18 mouse cellular contexts compared by ENCODE assay signal in the genomic region with DNA sequence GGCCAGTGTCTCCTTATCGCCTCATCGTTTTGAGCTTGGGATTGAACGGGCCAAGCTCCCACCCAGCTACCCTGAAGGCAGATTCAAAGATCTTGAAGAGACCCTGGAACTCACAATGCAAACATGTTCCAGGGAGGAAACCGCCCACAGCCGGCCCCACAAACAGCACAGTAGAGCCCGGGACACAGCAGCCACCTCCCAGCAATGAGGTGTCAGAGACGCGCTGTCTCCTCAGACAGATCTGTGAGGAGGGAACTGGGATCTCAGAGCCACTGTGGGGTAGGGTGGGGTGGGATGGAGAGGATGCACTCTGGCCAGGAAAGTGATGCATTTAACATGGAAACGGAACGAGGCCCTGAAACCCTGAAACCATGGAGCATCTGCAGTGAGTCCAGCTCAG.
DNase-seq lines count a peak whose midpoint lies in the region; ATAC-seq and TF ChIP-seq lines count a peak whose summit lies in the region.
"Had no signal": no experiment of that assay in that cellular context is flagged by ENCODE, and none has a peak within 500 bp of the region (broad histone marks: within the 10 kb centered on the region; RNA-seq: fewer than 3 reads in every experiment).

No protein-coding gene starts in this region.

- H3K4me3 ChIP-seq in gastrocnemius, adult 2 months: no peak overlapping the region
- no peak overlapping the region for H3K4me3 ChIP-seq in lung, embryonic 15.5 days
- no peak overlapping the region for H3K4me3 ChIP-seq in limb, embryonic 10.5 days
- H3K4me3 ChIP-seq: embryonic facial prominence, embryonic 12.5 days; heart, adult 2 months; midbrain, embryonic 13.5 days; neural tube, embryonic 12.5 days had no signal

- H3K4me1 ChIP-seq in lung, embryonic 15.5 days: peaks cover 27% of the 10 kb centered on the region
- peaks cover 22% of the 10 kb centered on the region for H3K4me1 ChIP-seq in limb, embryonic 10.5 days
- H3K4me1 ChIP-seq: midbrain, embryonic 13.5 days; neural tube, embryonic 12.5 days had no signal

- ATAC-seq in lung, embryonic 15.5 days (ENCODE audit: borderline replicate concordance, extremely low read depth, low FRiP score, low TSS enrichment): peak; percentile 77
- ATAC-seq: hindbrain, embryonic 16.5 days; intestine, postnatal 0 days; midbrain, embryonic 13.5 days had no signal

- DNase-seq in gastrocnemius, adult 2 months: no peak
- no peak for DNase-seq in gastrocnemius, postnatal 14 days
- no peak for DNase-seq in lung, adult 18-20 months
- DNase-seq in limb, embryonic 10.5 days (ENCODE audit: low spot score): no peak
- peak; percentile 35 for DNase-seq in lung, postnatal 14 days
- no peak for DNase-seq in frontal cortex, postnatal 10 days (ENCODE audit: low spot score in 2 of 2)
- DNase-seq in cerebellum, postnatal 4 days (ENCODE audit: low spot score in 2 of 2): no peak
- DNase-seq: adrenal gland, adult 8-10 months; cerebellum, adult 9-10 months; heart, adult 2 months; right cerebral cortex, adult 18-20 months had no signal

- H3K36me3 ChIP-seq in lung, embryonic 15.5 days: no peaks in the 10 kb centered on the region
- H3K36me3 ChIP-seq in limb, embryonic 10.5 days: no peaks in the 10 kb centered on the region
- H3K36me3 ChIP-seq: embryonic facial prominence, embryonic 12.5 days; midbrain, embryonic 13.5 days; neural tube, embryonic 12.5 days had no signal

- H3K9ac ChIP-seq in lung, embryonic 15.5 days: no peak overlapping the region
- H3K9ac ChIP-seq: embryonic facial prominence, embryonic 12.5 days; liver, embryonic 14.5 days; midbrain, embryonic 13.5 days; neural tube, embryonic 12.5 days had no signal

- H3K9me3 ChIP-seq in lung, embryonic 15.5 days: no peaks in the 10 kb centered on the region
- no peaks in the 10 kb centered on the region for H3K9me3 ChIP-seq in limb, embryonic 10.5 days (replicated peaks)
- H3K9me3 ChIP-seq: embryonic facial prominence, embryonic 12.5 days; midbrain, embryonic 13.5 days; neural tube, embryonic 12.5 days had no signal

- whole genome bisulfite sequencing in lung, embryonic 15.5 days: 26% methylated on average over 10 of the region's 10 CpGs
- WGBS in limb, embryonic 10.5 days: 68% methylated on average over 10 of the region's 10 CpGs

- H3K27me3 ChIP-seq in lung, embryonic 15.5 days: peaks cover 12% of the 10 kb centered on the region; the same call in 1 of the 2 replicates
- H3K27me3 ChIP-seq in limb, embryonic 10.5 days (ENCODE audit: low read depth, poor library complexity, severe bottlenecking): no peaks in the 10 kb centered on the region
- H3K27me3 ChIP-seq: embryonic facial prominence, embryonic 12.5 days; midbrain, embryonic 13.5 days; neural tube, embryonic 12.5 days had no signal

- no peak for TF ChIP-seq CTCF in gastrocnemius, adult 2 months (IDR thresholded peaks at IDR 0.05)

- peak overlapping the region; percentile 78 for H3K27ac ChIP-seq in gastrocnemius, adult 2 months
- H3K27ac ChIP-seq in lung, embryonic 15.5 days: peak overlapping the region; percentile 50; the same call in 1 of the 2 replicates
- 0 out of 2 replicates have a peak overlapping the region, but pooled peaks have one; percentile 14 for H3K27ac ChIP-seq in limb, embryonic 10.5 days
- H3K27ac ChIP-seq: heart, adult 2 months; liver, embryonic 14.5 days; midbrain, embryonic 13.5 days; neural tube, embryonic 12.5 days had no signal

- intact Hi-C loops in gastrocnemius, adult 2 months (cut with DNase I): loop anchor here (5.0 kb wide), 1 partner anchor 81 kb away; no protein-coding TSS in a partner anchor
- intact Hi-C loops in gastrocnemius, postnatal 14 days (cut with DNase I; ENCODE audit: low total_unique reads): no loop called here

- no peak overlapping the region for H3K4me2 ChIP-seq in lung, embryonic 15.5 days
- H3K4me2 ChIP-seq: embryonic facial prominence, embryonic 12.5 days; midbrain, embryonic 13.5 days; neural tube, embryonic 12.5 days had no signal

Comparison
In these comparisons a context has a peak if more than half of its experiments do, and no peak if none do; other contexts are left out.
1. H3K27ac ChIP-seq: peak in every context shown above with its lines; median percentile 78 in gastrocnemius, adult 2 months; 50 in lung, embryonic 15.5 days; 14 in limb, embryonic 10.5 days.